Mouse (Mus musculus) hindbrain, embryonic 11.5 days (tissue): ENCODE measurements at regions not wholly inside any gene's neighbourhood (a gene's known extent, or its start where the extent isn't known, plus 50 kb on each side); places are given as distances from the start of the nearest gene placed in this dataset.

Experiments
- ATAC-seq: fragments of 200-750 bp; cut with Nextera tagmentation; 2 replicates; pipeline ENCODE4 v1.8.0; 2017; ENCODE audit warnings: mild to moderate bottlenecking, moderate TSS enrichment, moderate library complexity; ENCODE audit not compliant: low FRiP score
- DNase-seq: peaks from one replicate; pipeline ENCODE4 v3.0.0-alpha.2; 2015; ENCODE audit warnings: low spot score
- H3K27ac ChIP-seq: fragments of 300-500 bp; sonication (generic); 2 replicates; pipeline ENCODE4 v1.5.1; 2014; ENCODE audit warnings: mild to moderate bottlenecking, low read depth, low read length
- H3K27me3 ChIP-seq: fragments of 300-500 bp; sonication (generic); 2 replicates; pipeline ENCODE4 v1.6.1; 2014; ENCODE audit warnings: mild to moderate bottlenecking, low read length, moderate library complexity, mixed read lengths; ENCODE audit not compliant: control insufficient read depth, insufficient read depth
- H3K36me3 ChIP-seq: fragments of 300-500 bp; sonication (generic); 2 replicates; pipeline ENCODE4 v1.6.1; 2014; ENCODE audit warnings: mild to moderate bottlenecking, low read length, moderate library complexity, mixed read lengths; ENCODE audit not compliant: control insufficient read depth, insufficient read depth
- H3K4me1 ChIP-seq: fragments of 300-500 bp; sonication (generic); replicated peaks from 2 replicates; pipeline ENCODE4 v1.6.1; 2014; ENCODE audit warnings: low read length, mixed read lengths; ENCODE audit not compliant: control insufficient read depth, insufficient read depth
- H3K4me2 ChIP-seq: fragments of 300-500 bp; sonication (generic); replicated peaks from 2 replicates; pipeline ENCODE4 v1.6.1; 2014; ENCODE audit warnings: mild to moderate bottlenecking, low read depth, low read length
- H3K4me3 ChIP-seq: fragments of 300-500 bp; sonication (generic); 2 replicates; pipeline ENCODE4 v1.5.1; 2014; ENCODE audit warnings: low read depth, low read length
- H3K9ac ChIP-seq: fragments of 300-500 bp; sonication (generic); 2 replicates; pipeline ENCODE4 v1.6.1; 2014; ENCODE audit warnings: low read depth, low read length
- H3K9me3 ChIP-seq: fragments of 300-500 bp; sonication (generic); 2 replicates; pipeline ENCODE4 v1.6.1; 2016; ENCODE audit warnings: low read length; ENCODE audit not compliant: control insufficient read depth
- WGBS: fragments of 180-500 bp; shearing (Covaris S2); extraction: QIAGEN DNeasy Blood & Tissue Kit; methylation state at CpG from one replicate; pipeline ENCODE4 v1.1.7; 2014; 5-methylcytosine and 5-hydroxymethylcytosine counted together

- H3K27ac ChIP-seq, result no peak overlapping the region
- H3K36me3 ChIP-seq, result no peaks in the 10 kb centered on the region
- ATAC-seq (no peak), DNase-seq (no peak)
- H3K27me3 ChIP-seq, result no peaks in the 10 kb centered on the region
- no peaks in the 10 kb centered on the region for H3K4me1 ChIP-seq
- H3K4me3 ChIP-seq, result no peak overlapping the region
- no peaks in the 10 kb centered on the region for H3K9me3 ChIP-seq
- WGBS, result 79% methylated on average over 9 of the region's 9 CpGs
- H3K4me2 ChIP-seq, result no peak overlapping the region
- H3K9ac ChIP-seq, result no peak overlapping the region
These were observed 85.1 kb upstream of the Atp1b1 start for GRCm38 (mm10) chr1:164543045-164543803.

GRCm38 (mm10) chr1:164541711-164542110 lies 83.6 kb upstream of the Atp1b1 start:
- no peak overlapping the region for H3K27ac ChIP-seq
- no peak overlapping the region for H3K9ac ChIP-seq
- no peaks in the 10 kb centered on the region for H3K9me3 ChIP-seq
- H3K4me1 ChIP-seq, result no peaks in the 10 kb centered on the region
- no peak overlapping the region for H3K4me2 ChIP-seq
- no peaks in the 10 kb centered on the region for H3K27me3 ChIP-seq
- H3K36me3 ChIP-seq, result no peaks in the 10 kb centered on the region
- H3K4me3 ChIP-seq, result no peak overlapping the region
- 80% methylated on average over 1 of the region's 1 CpGs for WGBS
- no peak for ATAC-seq
- no peak for DNase-seq

- no peak overlapping the region for H3K4me2 ChIP-seq
- H3K4me3 ChIP-seq, result no peak overlapping the region
- ATAC-seq (no peak), DNase-seq (no peak)
- no peaks in the 10 kb centered on the region for H3K27me3 ChIP-seq
- H3K36me3 ChIP-seq, result no peaks in the 10 kb centered on the region
- H3K9me3 ChIP-seq, result no peaks in the 10 kb centered on the region
- no peak overlapping the region for H3K27ac ChIP-seq
- H3K9ac ChIP-seq, result no peak overlapping the region
- WGBS, result 86% methylated on average over 5 of the region's 5 CpGs
- H3K4me1 ChIP-seq, result no peaks in the 10 kb centered on the region
These were observed 80.3 kb upstream of the Atp1b1 start for GRCm38 (mm10) chr1:164538304-164539043.

- 82% methylated on average over 7 of the region's 7 CpGs for WGBS
These were observed 79.3 kb upstream of the Atp1b1 start for GRCm38 (mm10) chr1:164537324-164537948.

GRCm38 (mm10) chr1:164532196-164532595 lies 74.0 kb upstream of the Atp1b1 start:
- no peak overlapping the region for H3K9ac ChIP-seq
- no peak overlapping the region for H3K4me2 ChIP-seq
- H3K4me3 ChIP-seq, result no peak overlapping the region
- ATAC-seq (no peak), DNase-seq (no peak)
- H3K4me1 ChIP-seq, result no peaks in the 10 kb centered on the region
- no peaks in the 10 kb centered on the region for H3K36me3 ChIP-seq
- no peaks in the 10 kb centered on the region for H3K27me3 ChIP-seq
- H3K27ac ChIP-seq, result no peak overlapping the region
- no peaks in the 10 kb centered on the region for H3K9me3 ChIP-seq
- 95% methylated on average over 5 of the region's 5 CpGs for WGBS

More at GRCm38 (mm10) chr1:164537324-164537948, 79.3 kb upstream of the Atp1b1 start:
- H3K36me3 ChIP-seq, result no peaks in the 10 kb centered on the region
- H3K4me1 ChIP-seq, result no peaks in the 10 kb centered on the region
- no peak overlapping the region for H3K27ac ChIP-seq
- no peak overlapping the region for H3K9ac ChIP-seq
- no peak overlapping the region for H3K4me3 ChIP-seq
- H3K9me3 ChIP-seq, result no peaks in the 10 kb centered on the region
- DNase-seq (no peak), ATAC-seq (no peak)
- no peaks in the 10 kb centered on the region for H3K27me3 ChIP-seq
- H3K4me2 ChIP-seq, result no peak overlapping the region

GRCm38 (mm10) chr1:164531741-164532140 lies 73.6 kb upstream of the Atp1b1 start:
- no peak overlapping the region for H3K4me2 ChIP-seq
- no peaks in the 10 kb centered on the region for H3K36me3 ChIP-seq
- no peak for DNase-seq
- no peaks in the 10 kb centered on the region for H3K27me3 ChIP-seq
- no peaks in the 10 kb centered on the region for H3K4me1 ChIP-seq
- H3K9ac ChIP-seq, result no peak overlapping the region
- H3K9me3 ChIP-seq, result no peaks in the 10 kb centered on the region
- no peak overlapping the region for H3K27ac ChIP-seq
- ATAC-seq, result no peak
- 65% methylated on average over 1 of the region's 1 CpGs for WGBS
- H3K4me3 ChIP-seq, result no peak overlapping the region

- ATAC-seq (no peak), DNase-seq (no peak)
- H3K27me3 ChIP-seq, result no peaks in the 10 kb centered on the region
- no peaks in the 10 kb centered on the region for H3K9me3 ChIP-seq
- no peak overlapping the region for H3K9ac ChIP-seq
- H3K4me2 ChIP-seq, result no peak overlapping the region
- H3K36me3 ChIP-seq, result no peaks in the 10 kb centered on the region
- no peaks in the 10 kb centered on the region for H3K4me1 ChIP-seq
- 93% methylated on average over 1 of the region's 1 CpGs for WGBS
- no peak overlapping the region for H3K4me3 ChIP-seq
- H3K27ac ChIP-seq, result no peak overlapping the region
These were observed 68.6 kb upstream of the Atp1b1 start for GRCm38 (mm10) chr1:164526748-164527147.

- Histone ChIP-seq H3K27me3 (no peaks in the 10 kb centered on the region), H3K9me3 (no peaks in the 10 kb centered on the region), H3K4me2 (no peak overlapping the region), H3K27ac (no peak overlapping the region), H3K4me3 (no peak overlapping the region), H3K36me3 (no peaks in the 10 kb centered on the region), H3K4me1 (no peaks in the 10 kb centered on the region), H3K9ac (no peak overlapping the region)
- no peak for ATAC-seq
- no peak for DNase-seq
- 86% methylated on average over 3 of the region's 3 CpGs for WGBS
These were observed 64.4 kb upstream of the Atp1b1 start for GRCm38 (mm10) chr1:164522377-164523150.
